Mouse (Mus musculus) stomach, adult 2 months (tissue): ENCODE data around the gene Eif4a3. TPM values are rescaled to one million over a fixed set of nuclear protein-coding genes. Genes with fewer than 3 reads are reported as not detected.

ENCODE experiments used
- polyA plus RNA-seq: library from polyadenylated mRNA; depleted of rRNA; stranded (reverse); fragments of >200 nt; gene quantifications from 2 replicates; pipeline ENCODE4 v1.2.3, GENCODE M21; 2012; rRNA removed

Eif4a3 gene
- polyA plus RNA-seq, result 19.2 and 24.3 TPM in 2 replicates

GRCm38 (mm10) chr11:119299391-119300245, at the start of gene Eif4a3:
TSS of gene Eif4a3 (minus strand) at chr11:119300089.

GRCm38 (mm10) chr11:119307658-119307867, 7.7 kb upstream of the Eif4a3 start, which contains the start of gene Card14:
TSS of gene Card14 (plus strand) at chr11:119307768.

GRCm38 (mm10) chr11:119267768-119268556, 31.9 kb downstream of the Eif4a3 start, which contains the start of gene Gaa:
TSS of gene Gaa (plus strand) at chr11:119267887.

Other genes starting within 250 kb of the Eif4a3 start
- gene Cbx4, start 213.9 kb downstream of the Eif4a3 start, polyA plus RNA-seq, result 6.2 and 7.4 TPM in 2 replicates
- 3.9 and 4.4 TPM in 2 replicates for gene Tbc1d16, start 71.6 kb downstream of the Eif4a3 start, polyA plus RNA-seq
- gene Ccdc40, start 71.5 kb downstream of the Eif4a3 start, polyA plus RNA-seq, result 0.10 and 0.18 TPM in 2 replicates
- 59.8 and 68.5 TPM in 2 replicates for gene Gaa, start 32.2 kb downstream of the Eif4a3 start, polyA plus RNA-seq
- gene Card14, start 7.7 kb upstream of the Eif4a3 start, polyA plus RNA-seq, result 1.2 TPM in 2 replicates
- 11.9 and 12.6 TPM in 2 replicates for gene Sgsh, start 55.4 kb upstream of the Eif4a3 start, polyA plus RNA-seq
- gene Slc26a11, start 55.5 kb upstream of the Eif4a3 start, polyA plus RNA-seq, result 8.5 and 9.5 TPM in 2 replicates
- gene Rnf213, start 93.0 kb upstream of the Eif4a3 start, polyA plus RNA-seq, result 2.6 and 4.3 TPM in 2 replicates
- 8.5 and 8.6 TPM in 2 replicates for gene Endov, start 191.3 kb upstream of the Eif4a3 start, polyA plus RNA-seq
- 0.51 and 0.67 TPM in 2 replicates for gene Nptx1, start 247.7 kb upstream of the Eif4a3 start, polyA plus RNA-seq